Mouse (Mus musculus) heart, embryonic 10.5 days (tissue): ENCODE data around the gene Ccl26. TPM values are rescaled to one million over a fixed set of nuclear protein-coding genes. Genes with fewer than 3 reads are reported as not detected.

Experiments
- DNase-seq: peaks from one replicate; pipeline ENCODE4 v3.0.0-alpha.2; 2017; ENCODE audit warnings: low spot score
- H3K27ac ChIP-seq: fragments of 300-500 bp; sonication (generic); 2 replicates; pipeline ENCODE4 v1.5.1; 2016; ENCODE audit warnings: mild to moderate bottlenecking
- H3K27me3 ChIP-seq: fragments of 300-500 bp; sonication (generic); 2 replicates; pipeline ENCODE4 v1.6.1; 2016; ENCODE audit warnings: mild to moderate bottlenecking; ENCODE audit not compliant: poor library complexity, insufficient read depth, severe bottlenecking
- H3K36me3 ChIP-seq: fragments of 300-500 bp; sonication (generic); 2 replicates; pipeline ENCODE4 v1.6.1; 2016; ENCODE audit warnings: mild to moderate bottlenecking, moderate library complexity
- H3K4me1 ChIP-seq: fragments of 300-500 bp; sonication (generic); 2 replicates; pipeline ENCODE4 v1.6.1; 2016; ENCODE audit warnings: mild to moderate bottlenecking
- H3K4me3 ChIP-seq: fragments of 300-500 bp; sonication (generic); 2 replicates; pipeline ENCODE4 v1.5.1; 2016; ENCODE audit warnings: mild to moderate bottlenecking, moderate library complexity
- H3K9me3 ChIP-seq: fragments of 300-500 bp; sonication (generic); 2 replicates; pipeline ENCODE4 v1.6.1; 2016; ENCODE audit warnings: mild to moderate bottlenecking, moderate library complexity
- WGBS: fragments of 180-500 bp; shearing (Covaris S2); methylation state at CpG from one replicate; pipeline ENCODE4 v1.1.7; 2016; 5-methylcytosine and 5-hydroxymethylcytosine counted together
- polyA plus RNA-seq: library from polyadenylated mRNA; unstranded; fragments of >200 nt; fragmentation: Nextera tagmentation; extraction: Ambion mirVana; gene quantifications from 2 replicates; pipeline ENCODE4 v1.2.1, GENCODE M21; 2016

Gene Ccl26
- polyA plus RNA-seq, 1 experiment from 2014 or later, result not detected

- H3K4me1 ChIP-seq, result peaks cover 16% of the 10 kb centered on the region; the same call in 1 of the 2 replicates
- H3K9me3 ChIP-seq, result no peaks in the 10 kb centered on the region
- no peak for DNase-seq
- 61% methylated on average over 10 of the region's 10 CpGs for WGBS
- peaks cover 3% of the 10 kb centered on the region; the same call in 1 of the 2 replicates for H3K36me3 ChIP-seq
- no peak overlapping the region for H3K4me3 ChIP-seq
- H3K27me3 ChIP-seq, result no peaks in the 10 kb centered on the region
- no peak overlapping the region for H3K27ac ChIP-seq
Observed at GRCm38 (mm10) chr5:135533431-135533830, 29.9 kb downstream of the Ccl26 start.

GRCm38 (mm10) chr5:135531306-135531845, 32.0 kb downstream of the Ccl26 start:
- 81% methylated on average over 11 of the region's 11 CpGs for WGBS

DNA sequence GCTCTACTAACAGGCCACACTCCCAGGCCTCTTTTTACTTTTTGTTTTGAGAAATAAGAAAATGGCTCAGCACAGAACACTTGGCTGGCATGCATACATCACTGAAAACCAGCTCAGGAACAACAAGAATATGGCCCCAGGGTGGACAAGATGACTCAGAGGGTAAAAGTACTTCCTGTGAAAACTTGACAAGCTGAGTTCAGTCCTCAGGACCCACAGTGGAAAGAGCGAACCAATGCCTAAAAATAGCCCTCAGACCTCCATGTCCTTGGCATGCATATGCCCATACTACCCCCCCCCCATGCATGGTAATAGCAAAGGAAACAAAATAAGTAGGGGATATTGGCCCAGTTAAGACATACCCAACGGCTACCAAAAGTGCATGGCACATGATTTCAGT, 33.4 kb downstream of the Ccl26 start:
- no peaks in the 10 kb centered on the region for H3K9me3 ChIP-seq
- WGBS, result 62% methylated on average over 2 of the region's 2 CpGs
- peaks cover 5% of the 10 kb centered on the region; the same call in 1 of the 2 replicates for H3K36me3 ChIP-seq
- H3K27me3 ChIP-seq, result no peaks in the 10 kb centered on the region
- H3K27ac ChIP-seq, result no peak overlapping the region
- H3K4me1 ChIP-seq, result peaks cover 29% of the 10 kb centered on the region
- no peak for DNase-seq
- H3K4me3 ChIP-seq, result no peak overlapping the region

More at GRCm38 (mm10) chr5:135531306-135531845, 32.0 kb downstream of the Ccl26 start:
- no peaks in the 10 kb centered on the region for H3K9me3 ChIP-seq
- H3K27me3 ChIP-seq, result no peaks in the 10 kb centered on the region
- peaks cover 5% of the 10 kb centered on the region; the same call in 1 of the 2 replicates for H3K36me3 ChIP-seq
- H3K27ac ChIP-seq, result no peak overlapping the region
- DNase-seq, result no peak
- H3K4me3 ChIP-seq, result no peak overlapping the region
- peaks cover 16% of the 10 kb centered on the region; the same call in 1 of the 2 replicates for H3K4me1 ChIP-seq

- peaks cover 5% of the 10 kb centered on the region; the same call in 1 of the 2 replicates for H3K36me3 ChIP-seq
- DNase-seq, result no peak
- H3K9me3 ChIP-seq, result no peaks in the 10 kb centered on the region
- 68% methylated on average over 3 of the region's 3 CpGs for WGBS
- no peak overlapping the region for H3K27ac ChIP-seq
- H3K4me1 ChIP-seq, result peaks cover 36% of the 10 kb centered on the region
- no peak overlapping the region for H3K4me3 ChIP-seq
- H3K27me3 ChIP-seq, result no peaks in the 10 kb centered on the region
Observed at GRCm38 (mm10) chr5:135529310-135529709, 34.1 kb downstream of the Ccl26 start.

- Histone ChIP-seq H3K27me3 (no peaks in the 10 kb centered on the region), H3K36me3 (peaks cover 8% of the 10 kb centered on the region; the same call in 1 of the 2 replicates), H3K27ac (0 out of 2 replicates have a peak overlapping the region, but pooled peaks have one; percentile 53), H3K4me3 (no peak overlapping the region), H3K4me1 (peaks cover 37% of the 10 kb centered on the region), H3K9me3 (no peaks in the 10 kb centered on the region)
- no peak for DNase-seq
- 67% methylated on average over 7 of the region's 7 CpGs for WGBS
Observed at GRCm38 (mm10) chr5:135527986-135528385, 35.4 kb downstream of the Ccl26 start.

GRCm38 (mm10) chr5:135524660-135525560, 38.5 kb downstream of the Ccl26 start:
- Histone ChIP-seq H3K36me3 (0 out of 2 replicates have a peak, but pooled peaks cover 4% of the 10 kb centered on the region), H3K9me3 (no peaks in the 10 kb centered on the region), H3K27ac (peak overlapping the region; percentile 87), H3K27me3 (no peaks in the 10 kb centered on the region), H3K4me1 (peaks cover 42% of the 10 kb centered on the region), H3K4me3 (0 out of 2 replicates have a peak overlapping the region, but pooled peaks have one; percentile 16)
- WGBS, result 44% methylated on average over 11 of the region's 11 CpGs
- DNase-seq, result no peak

DNA sequence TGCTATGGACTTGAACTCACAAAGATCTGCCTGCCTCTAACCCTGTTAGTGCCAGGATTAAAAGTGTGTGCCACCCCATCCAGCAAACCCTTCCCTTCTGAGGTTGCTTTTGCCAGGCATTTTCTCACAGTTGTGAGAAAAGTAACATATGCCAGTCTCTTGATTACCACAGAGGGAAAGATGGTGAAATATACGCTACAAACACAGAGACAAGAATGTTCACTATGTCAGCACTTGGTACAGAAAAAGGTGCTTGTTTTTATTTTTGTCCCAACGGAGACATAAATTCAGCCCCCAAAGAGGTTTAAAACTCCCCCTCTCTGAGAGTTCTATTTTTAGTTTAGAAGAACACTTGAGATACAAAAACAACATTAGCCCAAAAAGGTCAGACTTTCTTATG, 39.3 kb downstream of the Ccl26 start:
- no peak overlapping the region for H3K4me3 ChIP-seq
- peaks cover 41% of the 10 kb centered on the region for H3K4me1 ChIP-seq
- H3K27ac ChIP-seq, result peak overlapping the region; percentile 87
- H3K9me3 ChIP-seq, result no peaks in the 10 kb centered on the region
- DNase-seq, result no peak
- 0 out of 2 replicates have a peak, but pooled peaks cover 4% of the 10 kb centered on the region for H3K36me3 ChIP-seq
- WGBS, result 47% methylated on average over 2 of the region's 2 CpGs
- no peaks in the 10 kb centered on the region for H3K27me3 ChIP-seq

GRCm38 (mm10) chr5:135522111-135522722, 41.2 kb downstream of the Ccl26 start:
- Histone ChIP-seq H3K9me3 (no peaks in the 10 kb centered on the region), H3K4me1 (peaks cover 41% of the 10 kb centered on the region), H3K27me3 (no peaks in the 10 kb centered on the region), H3K4me3 (0 out of 2 replicates have a peak overlapping the region, but pooled peaks have one; percentile 25), H3K36me3 (0 out of 2 replicates have a peak, but pooled peaks cover 8% of the 10 kb centered on the region), H3K27ac (peak overlapping the region; percentile 87)
- peak; percentile 82 for DNase-seq
- WGBS, result 31% methylated on average over 9 of the region's 9 CpGs

DNA sequence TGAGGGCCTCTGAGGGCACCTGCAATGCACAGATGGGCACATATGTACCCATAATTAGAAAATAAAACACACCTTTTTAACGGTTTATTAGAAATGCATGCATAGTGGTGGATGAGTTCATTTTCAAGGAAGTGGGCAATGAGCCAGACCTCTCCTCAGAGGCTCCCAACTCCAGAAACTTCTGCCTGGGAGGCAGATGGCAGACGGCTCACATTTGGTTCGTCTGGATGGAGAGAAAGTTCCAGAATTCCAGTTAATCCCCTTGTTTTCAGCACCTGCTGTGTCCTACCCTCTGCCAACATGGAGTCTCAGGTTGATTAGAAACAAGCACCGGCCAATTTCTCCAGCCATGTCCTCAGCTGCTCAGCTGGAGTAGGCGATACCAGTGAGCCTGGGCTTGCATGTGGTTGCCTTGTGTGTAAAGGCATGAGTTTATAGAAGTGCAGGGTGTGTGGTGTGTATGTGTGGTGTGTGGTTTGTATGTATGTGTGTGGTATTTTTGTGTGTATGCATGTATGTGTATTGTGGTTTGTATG, 46.0 kb downstream of the Ccl26 start:
- peaks cover 18% of the 10 kb centered on the region for H3K4me1 ChIP-seq
- H3K27ac ChIP-seq, result no peak overlapping the region
- H3K36me3 ChIP-seq, result peaks cover 27% of the 10 kb centered on the region
- WGBS, result 90% methylated on average over 5 of the region's 5 CpGs
- DNase-seq, result no peak
- H3K9me3 ChIP-seq, result peaks cover 4% of the 10 kb centered on the region; the same call in 1 of the 2 replicates
- H3K27me3 ChIP-seq, result no peaks in the 10 kb centered on the region
- no peak overlapping the region for H3K4me3 ChIP-seq

DNA sequence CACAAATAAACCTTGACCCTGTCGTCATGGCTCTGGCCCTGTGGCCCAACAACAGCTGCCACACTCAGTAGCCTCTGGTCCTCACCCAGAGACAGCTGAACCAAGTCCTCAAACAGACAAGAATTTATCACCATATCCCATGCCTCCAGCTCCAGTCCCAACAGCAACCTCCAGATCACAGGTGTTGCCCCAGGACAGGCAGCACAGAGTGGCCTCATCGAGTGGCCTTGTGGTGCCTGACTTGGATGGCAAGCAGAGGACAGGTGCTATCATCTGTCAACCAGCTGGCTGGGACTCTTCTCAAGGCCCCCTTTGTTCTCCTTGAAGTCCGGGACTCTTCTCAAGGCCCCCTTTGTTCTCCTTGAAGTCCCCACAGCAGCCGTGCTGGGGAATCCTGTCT, 50.2 kb downstream of the Ccl26 start:
- Histone ChIP-seq H3K27me3 (no peaks in the 10 kb centered on the region), H3K36me3 (peaks cover 27% of the 10 kb centered on the region), H3K9me3 (peaks cover 4% of the 10 kb centered on the region; the same call in 1 of the 2 replicates), H3K4me3 (no peak overlapping the region), H3K27ac (no peak overlapping the region), H3K4me1 (0 out of 2 replicates have a peak, but pooled peaks cover 8% of the 10 kb centered on the region)
- 66% methylated on average over 4 of the region's 4 CpGs for WGBS
- no peak for DNase-seq

- H3K27ac ChIP-seq, result no peak overlapping the region
- no peaks in the 10 kb centered on the region for H3K27me3 ChIP-seq
- DNase-seq, result no peak
- H3K36me3 ChIP-seq, result peaks cover 16% of the 10 kb centered on the region
- H3K4me3 ChIP-seq, result no peak overlapping the region
- WGBS, result 49% methylated on average over 5 of the region's 5 CpGs
- no peaks in the 10 kb centered on the region for H3K9me3 ChIP-seq
- 0 out of 2 replicates have a peak, but pooled peaks cover 8% of the 10 kb centered on the region for H3K4me1 ChIP-seq
Observed at GRCm38 (mm10) chr5:135511105-135511504, 52.3 kb downstream of the Ccl26 start.
